32 mouse cellular contexts compared by ENCODE assay signal in the genomic region with DNA sequence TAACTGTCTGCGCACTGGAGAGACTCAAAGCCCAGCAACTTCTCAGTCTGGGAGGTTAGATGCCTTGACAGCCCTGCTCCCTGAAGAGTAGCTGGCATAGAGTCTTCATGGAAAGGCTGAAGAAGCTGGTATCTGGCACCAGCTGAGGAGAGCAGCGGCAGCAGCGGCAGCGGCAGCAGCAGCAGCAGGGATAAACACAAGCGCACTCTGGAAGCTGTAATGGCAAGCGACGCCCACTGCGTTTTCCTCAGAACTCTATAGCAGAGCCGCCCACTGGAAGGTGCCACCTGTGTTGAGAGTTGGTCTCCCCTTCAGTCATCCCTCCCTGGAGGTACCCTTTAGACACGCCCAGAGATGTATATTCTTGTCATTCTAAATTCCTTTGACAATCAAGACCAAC. TPM values are rescaled to one million over a fixed set of nuclear protein-coding genes. Genes with fewer than 3 reads are reported as not detected.
DNase-seq lines count a peak whose midpoint lies in the region; ATAC-seq and TF ChIP-seq lines count a peak whose summit lies in the region.
"Had no signal": no experiment of that assay in that cellular context is flagged by ENCODE, and none has a peak within 500 bp of the region (broad histone marks: within the 10 kb centered on the region; RNA-seq: fewer than 3 reads in every experiment).

No protein-coding gene starts in this region.

- H3K36me3 ChIP-seq in heart, embryonic 12.5 days: no peaks in the 10 kb centered on the region
- H3K36me3 ChIP-seq in stomach, postnatal 0 days (ENCODE audit: control insufficient read depth, insufficient read depth, low read length): no peaks in the 10 kb centered on the region
- H3K36me3 ChIP-seq: embryonic facial prominence, embryonic 12.5 days; heart, embryonic 10.5 days; midbrain, embryonic 12.5 days; neural tube, embryonic 15.5 days had no signal

- no peak for ATAC-seq in heart, embryonic 12.5 days (ENCODE audit: insufficient number of reproducible peaks, low FRiP score)
- ATAC-seq in stomach, postnatal 0 days (ENCODE audit: low FRiP score, low TSS enrichment): no peak
- ATAC-seq: activated CD4-positive, CD25-positive, alpha-beta regulatory T cell, adult 4 months; forebrain, embryonic 14.5 days; inflammation-experienced regulatory T-cells, adult 6 months had no signal

- no peak overlapping the region for H3K4me3 ChIP-seq in heart, embryonic 12.5 days
- H3K4me3 ChIP-seq in stomach, postnatal 0 days (ENCODE audit: low read depth, low read length): no peak overlapping the region
- H3K4me3 ChIP-seq: embryonic facial prominence, embryonic 12.5 days; heart, embryonic 10.5 days; layer of hippocampus, adult 2 months; midbrain, embryonic 12.5 days; neural tube, embryonic 15.5 days had no signal

- TF ChIP-seq EP300 in stomach, postnatal 0 days (optimal IDR thresholded peaks at IDR 0.05): no peak

- peak; percentile 3; the same call in 1 of the 2 replicates for TF ChIP-seq CTCF in stomach, postnatal 0 days (IDR thresholded peaks at IDR 0.05; ENCODE audit: low read depth)

- H3K27ac ChIP-seq in heart, embryonic 12.5 days (ENCODE audit: poor library complexity, severe bottlenecking): no peak overlapping the region
- H3K27ac ChIP-seq in stomach, postnatal 0 days (replicated peaks): no peak overlapping the region
- H3K27ac ChIP-seq: embryonic facial prominence, embryonic 12.5 days; heart, embryonic 10.5 days; hindbrain, embryonic 14.5 days; layer of hippocampus, adult 2 months; liver, embryonic 14.5 days; midbrain, embryonic 12.5 days; neural tube, embryonic 15.5 days had no signal

- no peaks in the 10 kb centered on the region for H3K27me3 ChIP-seq in heart, embryonic 12.5 days (replicated peaks)
- H3K27me3 ChIP-seq in stomach, postnatal 0 days (ENCODE audit: control insufficient read depth, insufficient read depth, low read length): no peaks in the 10 kb centered on the region
- H3K27me3 ChIP-seq: embryonic facial prominence, embryonic 12.5 days; midbrain, embryonic 12.5 days; neural tube, embryonic 15.5 days had no signal

- no peaks in the 10 kb centered on the region for H3K9me3 ChIP-seq in heart, embryonic 12.5 days (replicated peaks)
- no peaks in the 10 kb centered on the region for H3K9me3 ChIP-seq in stomach, postnatal 0 days (ENCODE audit: control insufficient read depth, low read length)
- H3K9me3 ChIP-seq: embryonic facial prominence, embryonic 12.5 days; heart, embryonic 10.5 days; midbrain, embryonic 12.5 days; neural tube, embryonic 15.5 days had no signal

- H3K4me1 ChIP-seq in heart, embryonic 12.5 days (replicated peaks): 0 out of 2 replicates have a peak, but pooled peaks cover 2% of the 10 kb centered on the region
- H3K4me1 ChIP-seq in stomach, postnatal 0 days (replicated peaks; ENCODE audit: control insufficient read depth, insufficient read depth): no peaks in the 10 kb centered on the region
- H3K4me1 ChIP-seq: heart, embryonic 10.5 days; midbrain, embryonic 12.5 days had no signal

- WGBS in heart, embryonic 12.5 days: 43% methylated on average over 10 of the region's 10 CpGs
- 38% methylated on average over 10 of the region's 10 CpGs for WGBS in stomach, postnatal 0 days

- intact Hi-C loops in left cerebral cortex, postnatal 4 days (cut with DNase I): no loop called here

- H3K9ac ChIP-seq in heart, embryonic 12.5 days: no peak overlapping the region
- H3K9ac ChIP-seq in stomach, postnatal 0 days (ENCODE audit: low read length): no peak overlapping the region
- H3K9ac ChIP-seq: embryonic facial prominence, embryonic 12.5 days; hindbrain, embryonic 14.5 days; liver, embryonic 14.5 days; midbrain, embryonic 12.5 days; neural tube, embryonic 15.5 days had no signal

- DNase-seq in heart, adult 18-20 months: no peak
- peak; percentile 10 for DNase-seq in left cerebral cortex, postnatal 4 days
- DNase-seq in left cerebral cortex, adult 18-20 months (ENCODE audit: low spot score in 2 of 2): no peak
- DNase-seq in thymus, postnatal 4 days: peak; percentile 16
- DNase-seq in thymus, postnatal 25 days: no peak
- no peak for DNase-seq in stomach, postnatal 0 days (ENCODE audit: low spot score)
- no peak for DNase-seq in neural tube, embryonic 10.5 days (ENCODE audit: extremely low spot score, low spot score)
- DNase-seq: adrenal gland, adult 2 months; adrenal gland, postnatal 36 days; B cell, adult 2 months; cerebellum, adult 8-10 months; cerebellum, postnatal 25 days; heart, postnatal 36 days; kidney, adult 11 months; kidney, postnatal 36 days; liver; lung, adult 2 months; lung, postnatal 10 days; right cerebral cortex, postnatal 25 days; thymus, adult 2 months had no signal

- peak overlapping the region; percentile 42 for H3K4me2 ChIP-seq in heart, embryonic 12.5 days
- no peak overlapping the region for H3K4me2 ChIP-seq in stomach, postnatal 0 days (replicated peaks; ENCODE audit: low read depth)
- H3K4me2 ChIP-seq: embryonic facial prominence, embryonic 12.5 days; hindbrain, embryonic 14.5 days; midbrain, embryonic 12.5 days; neural tube, embryonic 15.5 days had no signal

RNA-seq across cellular contexts. Expression of gene A630001G21Rik, which starts 2.3 kb away (rescaled TPM):
- polyA plus RNA-seq in heart, embryonic 12.5 days (2016; fragmentation: Nextera tagmentation; extraction: Ambion mirVana): 1.3 and 1.4 TPM in 2 replicates
- total RNA-seq in heart, adult 18-20 months (2021): under 1 TPM; 0.65 to 0.82 TPM
- under 1 TPM; 0.24 to 0.84 TPM for total RNA-seq in left cerebral cortex, postnatal 4 days (2021)
- under 1 TPM; 0.19 to 0.63 TPM for total RNA-seq in left cerebral cortex, adult 18-20 months (2021)
- polyA plus RNA-seq in stomach, postnatal 0 days (2015; fragmentation: Nextera tagmentation; extraction: Ambion mirVana): 0.50 and 0.72 TPM in 2 replicates
- total RNA-seq: gastrocnemius, adult 8-10 months had no signal

RNA-seq across cellular contexts. Expression of gene Cab39, which starts 17.1 kb away (rescaled TPM):
- polyA plus RNA-seq in heart, embryonic 12.5 days (2016; fragmentation: Nextera tagmentation; extraction: Ambion mirVana): 39.8 and 41.2 TPM in 2 replicates
- 100 to 1,000 TPM; 118 to 119 TPM for total RNA-seq in heart, adult 18-20 months (2021)
- 100 to 1,000 TPM; 134 to 144 TPM for total RNA-seq in left cerebral cortex, postnatal 4 days (2021)
- total RNA-seq in left cerebral cortex, adult 18-20 months (2021): 100 to 1,000 TPM; 170 to 175 TPM
- polyA plus RNA-seq in stomach, postnatal 0 days (2015; fragmentation: Nextera tagmentation; extraction: Ambion mirVana): 29.0 and 33.3 TPM in 2 replicates

Comparison
In these comparisons a context has a peak if more than half of its experiments do, and no peak if none do; other contexts are left out.
1. DNase-seq: peak in left cerebral cortex, postnatal 4 days (single experiment) and thymus, postnatal 4 days (single experiment); none in heart, adult 18-20 months (0 of 2), left cerebral cortex, adult 18-20 months (0 of 2), thymus, postnatal 25 days (single experiment), stomach, postnatal 0 days (single experiment) and neural tube, embryonic 10.5 days (single experiment).